Mouse (Mus musculus): ENCODE data around the gene Elp5. TPM values are rescaled to one million over a fixed set of nuclear protein-coding genes. Genes with fewer than 3 reads are reported as not detected.

Gene Elp5
- total and polyA plus RNA-seq, 3 experiments = 95.9 to 177 (median 119) TPM

GRCm38 (mm10) chr11:70021264-70022132 is 39.2 kb upstream of the Elp5 start (continued):
- TF ChIP-seq JUND (conservative IDR thresholded peaks at IDR 0.05; ENCODE audit: low read depth, low read length) (no peak), TBP (conservative IDR thresholded peaks at IDR 0.05; ENCODE audit: low read depth, low read length) (no peak), RAD21 (IDR thresholded peaks at IDR 0.05; ENCODE audit: low read depth, low read length) (no peak), JUN (IDR thresholded peaks at IDR 0.05; ENCODE audit: insufficient read depth, low read depth, low read length) (no peak), RCOR1 (conservative IDR thresholded peaks at IDR 0.05; ENCODE audit: low read depth, low read length) (no peak), USF2 (conservative IDR thresholded peaks at IDR 0.05; ENCODE audit: low read depth, low read length) (no peak), EP300 (IDR thresholded peaks at IDR 0.05; ENCODE audit: low read length) (no peak), ZKSCAN1 (IDR thresholded peaks at IDR 0.05; ENCODE audit: borderline replicate concordance, low read depth, low read length) (no peak), ZC3H11A (IDR thresholded peaks at IDR 0.05; ENCODE audit: low read depth, low read length) (no peak), NRF1 (IDR thresholded peaks at IDR 0.05; ENCODE audit: low read depth, low read length) (peak; percentile 34; the same call in 1 of the 2 replicates), PAX5 (IDR thresholded peaks at IDR 0.05; ENCODE audit: low read length) (no peak), GABPA (IDR thresholded peaks at IDR 0.05; ENCODE audit: insufficient replicate concordance, low read depth, low read length) (no peak), MAZ (IDR thresholded peaks at IDR 0.05; ENCODE audit: low read depth, low read length) (peak; percentile 85), MYC (IDR thresholded peaks at IDR 0.05; ENCODE audit: low read depth, low read length) (no peak), USF1 (IDR thresholded peaks at IDR 0.05; ENCODE audit: low read depth, low read length) (no peak), CHD1 (IDR thresholded peaks at IDR 0.05; ENCODE audit: low read depth, low read length) (no peak), POLR2A (IDR thresholded peaks at IDR 0.05; ENCODE audit: low read depth, low read length) (no peak), POLR2AphosphoS2 (IDR thresholded peaks at IDR 0.05; ENCODE audit: low read depth, low read length) (no peak), NELFE (IDR thresholded peaks at IDR 0.05; ENCODE audit: low read depth, low read length) (no peak), ZMIZ1 (IDR thresholded peaks at IDR 0.05; ENCODE audit: low read depth, low read length) (no peak), CTCF (conservative IDR thresholded peaks at IDR 0.05 in 1 of 2, IDR thresholded peaks at IDR 0.05 in 1 of 2; ENCODE audit: low read depth in 2 of 2, low read length in 2 of 2) (no peak), MAFK (IDR thresholded peaks at IDR 0.05; ENCODE audit: insufficient replicate concordance, low read length) (no peak)

GRCm38 (mm10) chr11:70020731-70021263 is 38.5 kb upstream of the Elp5 start:
- dilution Hi-C loops (cut with MboI; ENCODE audit: extremely low pct_ligation_motif_present, extremely low pct_unique_long_range_greater_than_20kb, low sequenced_read_pairs) = no loop called here
- TF ChIP-seq MAX (IDR thresholded peaks at IDR 0.05; ENCODE audit: low read length) (no peak), ELF1 (IDR thresholded peaks at IDR 0.05; ENCODE audit: low read depth, low read length) (no peak), POLR2A (IDR thresholded peaks at IDR 0.05; ENCODE audit: low read depth, low read length) (no peak), CHD1 (IDR thresholded peaks at IDR 0.05; ENCODE audit: low read depth, low read length) (no peak), HCFC1 (IDR thresholded peaks at IDR 0.05; ENCODE audit: low read depth, low read length) (peak; percentile 97), KAT2A (IDR thresholded peaks at IDR 0.05; ENCODE audit: insufficient replicate concordance, low read length) (peak; percentile 96; the same call in 1 of the 2 replicates), MXI1 (IDR thresholded peaks at IDR 0.05; ENCODE audit: low read depth, low read length) (no peak), SIN3A (IDR thresholded peaks at IDR 0.05; ENCODE audit: low read length) (no peak), CTCF (conservative IDR thresholded peaks at IDR 0.05 in 1 of 2, IDR thresholded peaks at IDR 0.05 in 1 of 2; ENCODE audit: low read depth in 2 of 2, low read length in 2 of 2) (peak; percentile 27 to 63; a peak in 3 of 4 replicates), TBP (conservative IDR thresholded peaks at IDR 0.05; ENCODE audit: low read depth, low read length) (0 out of 2 replicates have a peak, but pooled peaks have one; percentile 37), ZMIZ1 (IDR thresholded peaks at IDR 0.05; ENCODE audit: low read depth, low read length) (no peak), BHLHE40 (IDR thresholded peaks at IDR 0.05; ENCODE audit: low read depth, low read length) (no peak), IRF4 (IDR thresholded peaks at IDR 0.05; ENCODE audit: low read depth, low read length) (0 out of 2 replicates have a peak, but pooled peaks have one; percentile 8), MAZ (IDR thresholded peaks at IDR 0.05; ENCODE audit: low read depth, low read length) (peak; percentile 3; the same call in 1 of the 2 replicates), MYC (IDR thresholded peaks at IDR 0.05; ENCODE audit: low read depth, low read length) (peak; percentile 79; the same call in 1 of the 2 replicates), ZKSCAN1 (IDR thresholded peaks at IDR 0.05; ENCODE audit: borderline replicate concordance, low read depth, low read length) (no peak), ETS1 (conservative IDR thresholded peaks at IDR 0.05; ENCODE audit: low read depth, low read length) (no peak), EP300 (IDR thresholded peaks at IDR 0.05; ENCODE audit: low read length) (no peak), POLR2AphosphoS2 (IDR thresholded peaks at IDR 0.05; ENCODE audit: low read depth, low read length) (no peak), GABPA (IDR thresholded peaks at IDR 0.05; ENCODE audit: insufficient replicate concordance, low read depth, low read length) (peak; percentile 87; the same call in 1 of the 2 replicates)
- Histone ChIP-seq H3K9me3 (replicated peaks; ENCODE audit: low read length) (no peaks in the 10 kb centered on the region), H3K4me3 (replicated peaks in 1 of 3; ENCODE audit: low read depth in 2 of 3, low read length in 2 of 3, poor library complexity in 1 of 3) (peak overlapping the region; percentile 51 to 59 (median 52)), H3K79me2 (replicated peaks; ENCODE audit: control insufficient read depth, extremely low read depth, insufficient read depth, poor library complexity, severe bottlenecking) (no peaks in the 10 kb centered on the region), H3K4me1 (ENCODE audit: control insufficient read depth in 1 of 2, insufficient read depth in 2 of 2) (peaks cover 8 to 28% of the 10 kb centered on the region in 2 experiments; a peak in 3 of 4 replicates), H3K27ac (ENCODE audit: insufficient read depth, low read depth) (no peak overlapping the region), H3K27me3 (replicated peaks) (peaks cover 10% of the 10 kb centered on the region), H3K9ac (ENCODE audit: insufficient read depth, low read depth) (peak overlapping the region; percentile 10; the same call in 1 of the 2 replicates), H3K4me2 (ENCODE audit: insufficient read depth, low read depth, poor library complexity, severe bottlenecking) (peak overlapping the region; percentile 68), H3K36me3 (replicated peaks in 1 of 2; ENCODE audit: control insufficient read depth in 1 of 2, insufficient read depth in 1 of 2, low read length in 1 of 2) (no peaks in the 10 kb centered on the region)
- in situ Hi-C loops (cut with MboI; ENCODE audit: low pct_ligation_motif_present, low pct_unique_long_range_greater_than_20kb, low sequenced_read_pairs) = loop anchor here (25.0 kb wide), 1 partner anchor 933 kb away; the partner anchor contains the start of genes Per1 and Vamp2
- DNase-seq (ENCODE audit: extremely low read depth) = peak; percentile 93
